Mouse (Mus musculus) forebrain, embryonic 15.5 days (tissue): ENCODE results near the gene Esp8. TPM values are rescaled to one million over a fixed set of nuclear protein-coding genes. Genes with fewer than 3 reads are reported as not detected.
"Not testable (repeated sequence)": the region's sequence is repeated elsewhere in the genome, so short reads cannot be mapped to it uniquely, and the experiment has no call there.

Experiments
- ATAC-seq: fragments of 200-750 bp; cut with Nextera tagmentation; replicated peaks from 2 replicates; pipeline ENCODE4 v1.8.0; 2017; ENCODE audit warnings: mild to moderate bottlenecking, moderate TSS enrichment, moderate library complexity
- H3K27ac ChIP-seq: fragments of 300-500 bp; sonication (generic); replicated peaks from 2 replicates; pipeline ENCODE4 v1.5.1; 2015; ENCODE audit warnings: mild to moderate bottlenecking, inconsistent platforms
- H3K27me3 ChIP-seq: fragments of 300-500 bp; sonication (generic); 2 replicates; pipeline ENCODE4 v1.6.1; 2015; ENCODE audit warnings: inconsistent platforms
- H3K36me3 ChIP-seq: fragments of 300-500 bp; sonication (generic); 2 replicates; pipeline ENCODE4 v1.6.1; 2015; ENCODE audit warnings: mild to moderate bottlenecking, inconsistent platforms
- H3K4me1 ChIP-seq: fragments of 300-500 bp; sonication (generic); 2 replicates; pipeline ENCODE4 v1.6.1; 2015; ENCODE audit warnings: inconsistent platforms
- H3K4me2 ChIP-seq: fragments of 300-500 bp; sonication (generic); replicated peaks from 2 replicates; pipeline ENCODE4 v1.6.1; 2015; ENCODE audit warnings: mild to moderate bottlenecking, inconsistent platforms
- H3K4me3 ChIP-seq: fragments of 300-500 bp; sonication (generic); 2 replicates; pipeline ENCODE4 v1.5.1; 2015; ENCODE audit warnings: mild to moderate bottlenecking, inconsistent platforms
- H3K9ac ChIP-seq: fragments of 300-500 bp; sonication (generic); replicated peaks from 2 replicates; pipeline ENCODE4 v1.6.1; 2015; ENCODE audit warnings: mild to moderate bottlenecking, inconsistent platforms
- H3K9me3 ChIP-seq: fragments of 300-500 bp; sonication (generic); 2 replicates; pipeline ENCODE4 v1.6.1; 2016; ENCODE audit warnings: inconsistent platforms
- WGBS: fragments of 180-500 bp; shearing (Covaris S2); methylation state at CpG from one replicate; pipeline ENCODE4 v1.1.7; 2015; ENCODE audit warnings: mixed read lengths; 5-methylcytosine and 5-hydroxymethylcytosine counted together
- polyA plus RNA-seq: library from polyadenylated mRNA; unstranded; fragments of >200 nt; fragmentation: Nextera tagmentation; extraction: Ambion mirVana; gene quantifications from 2 replicates; pipeline ENCODE4 v1.2.1, GENCODE M21; 2015

Esp8 gene
- polyA plus RNA-seq = not detected in 2 replicates

- H3K4me1 ChIP-seq = no peaks in the 10 kb centered on the region
Measured at GRCm38 (mm10) chr17:40519818-40520217, at the start of gene Esp8. Gene Esp8 (plus strand): TSS chr17:40520022.

GRCm38 (mm10) chr17:40483566-40483965 lies 36.3 kb upstream of the Esp8 start:
- not testable (repeated sequence) for H3K9me3 ChIP-seq, H3K4me2 ChIP-seq, H3K4me1 ChIP-seq, ATAC-seq, H3K27me3 ChIP-seq, H3K36me3 ChIP-seq, H3K9ac ChIP-seq, H3K27ac ChIP-seq, H3K4me3 ChIP-seq
- 72% methylated on average over 10 of the region's 10 CpGs for WGBS

More at GRCm38 (mm10) chr17:40519818-40520217, at the start of gene Esp8:
- no peak for ATAC-seq
- Histone ChIP-seq H3K4me3 (no peak within 1 kb of the TSS), H3K27me3 (no peaks in the 10 kb centered on the region), H3K9ac (no peak within 1 kb of the TSS), H3K27ac (no peak within 1 kb of the TSS), H3K36me3 (no peaks in the 10 kb centered on the region), H3K4me2 (no peak within 1 kb of the TSS), H3K9me3 (no peaks in the 10 kb centered on the region)
- WGBS = 29% methylated on average over 3 of the region's 3 CpGs

- WGBS = 87% methylated on average over 4 of the region's 4 CpGs
- not testable (repeated sequence) for H3K27me3 ChIP-seq, H3K36me3 ChIP-seq, H3K27ac ChIP-seq, H3K4me3 ChIP-seq, H3K4me1 ChIP-seq, H3K9me3 ChIP-seq, H3K4me2 ChIP-seq, ATAC-seq, H3K9ac ChIP-seq
Measured at GRCm38 (mm10) chr17:40495468-40496185, 24.2 kb upstream of the Esp8 start.

GRCm38 (mm10) chr17:40529813-40530212 lies 10.0 kb downstream of the Esp8 start:
- 58% methylated on average over 3 of the region's 3 CpGs for WGBS

GRCm38 (mm10) chr17:40531147-40531546 lies 11.3 kb downstream of the Esp8 start:
- no peak for ATAC-seq
- Histone ChIP-seq H3K27me3 (no peaks in the 10 kb centered on the region), H3K9ac (no peak overlapping the region), H3K27ac (no peak overlapping the region), H3K4me1 (no peaks in the 10 kb centered on the region), H3K9me3 (no peaks in the 10 kb centered on the region), H3K4me3 (no peak overlapping the region), H3K4me2 (no peak overlapping the region), H3K36me3 (no peaks in the 10 kb centered on the region)
- WGBS = 93% methylated on average over 1 of the region's 1 CpGs

More at GRCm38 (mm10) chr17:40529813-40530212, 10.0 kb downstream of the Esp8 start:
- no peak for ATAC-seq
- no peak overlapping the region for H3K9ac ChIP-seq
- H3K36me3 ChIP-seq = no peaks in the 10 kb centered on the region
- H3K4me3 ChIP-seq = no peak overlapping the region
- no peaks in the 10 kb centered on the region for H3K4me1 ChIP-seq
- no peaks in the 10 kb centered on the region for H3K9me3 ChIP-seq
- no peak overlapping the region for H3K4me2 ChIP-seq
- no peak overlapping the region for H3K27ac ChIP-seq
- no peaks in the 10 kb centered on the region for H3K27me3 ChIP-seq

- not testable (repeated sequence) for H3K4me2 ChIP-seq, H3K36me3 ChIP-seq, H3K4me1 ChIP-seq, ATAC-seq, H3K9ac ChIP-seq, H3K27me3 ChIP-seq, H3K9me3 ChIP-seq, H3K27ac ChIP-seq, H3K4me3 ChIP-seq
- 90% methylated on average over 5 of the region's 5 CpGs for WGBS
Measured at GRCm38 (mm10) chr17:40547005-40547404, 27.2 kb downstream of the Esp8 start.

- no peak overlapping the region for H3K9ac ChIP-seq
- no peaks in the 10 kb centered on the region for H3K36me3 ChIP-seq
- no peaks in the 10 kb centered on the region for H3K9me3 ChIP-seq
- no peak for ATAC-seq
- no peak overlapping the region for H3K27ac ChIP-seq
- no peaks in the 10 kb centered on the region for H3K4me1 ChIP-seq
- no peak overlapping the region for H3K4me2 ChIP-seq
- no peaks in the 10 kb centered on the region for H3K27me3 ChIP-seq
- H3K4me3 ChIP-seq = no peak overlapping the region
- 91% methylated on average over 1 of the region's 1 CpGs for WGBS
Measured at GRCm38 (mm10) chr17:40553470-40553869, 33.6 kb downstream of the Esp8 start.

- 87% methylated on average over 5 of the region's 5 CpGs for WGBS
- no peak within 1 kb of the TSS for H3K27ac ChIP-seq
- no peak for ATAC-seq
Measured at GRCm38 (mm10) chr17:40561207-40561606, 41.4 kb downstream of the Esp8 start, which contains the start of gene Esp6. Gene Esp6 (plus strand): TSS chr17:40561507.

More at GRCm38 (mm10) chr17:40561207-40561606, 41.4 kb downstream of the Esp8 start, which contains the start of gene Esp6:
- Histone ChIP-seq H3K9me3 (no peaks in the 10 kb centered on the region), H3K27me3 (no peaks in the 10 kb centered on the region), H3K4me3 (no peak within 1 kb of the TSS), H3K9ac (no peak within 1 kb of the TSS), H3K4me1 (no peaks in the 10 kb centered on the region), H3K4me2 (no peak within 1 kb of the TSS), H3K36me3 (no peaks in the 10 kb centered on the region)

Other genes with a start within 250 kb of the Esp8 start
- not detected in 2 replicates for gene Crisp1, start 200.8 kb upstream of the Esp8 start, polyA plus RNA-seq
- not detected in 2 replicates for gene Esp6, start 41.5 kb downstream of the Esp8 start, polyA plus RNA-seq
- not detected in 2 replicates for gene Esp4, start 78.6 kb downstream of the Esp8 start, polyA plus RNA-seq
- not detected in 2 replicates for gene Esp3, start 112.1 kb downstream of the Esp8 start, polyA plus RNA-seq
- not detected in 2 replicates for gene Esp1, start 207.1 kb downstream of the Esp8 start, polyA plus RNA-seq